Mouse (Mus musculus) stomach, embryonic 15.5 days (tissue): ENCODE measurements around the gene Slc22a21. TPM values are rescaled to one million over a fixed set of nuclear protein-coding genes. Genes with fewer than 3 reads are reported as not detected.
A peak's percentile ranks its signal among the peaks of the same experiment; 100 is the strongest.
"Not testable (repeated sequence)": the region's sequence is repeated elsewhere in the genome, so short reads cannot be mapped to it uniquely, and the experiment has no call there.

Experiments used
- ATAC-seq: fragments of 200-750 bp; cut with Nextera tagmentation; 2 replicates; pipeline ENCODE4 v1.8.0; 2017; ENCODE audit warnings: low read depth, moderate number of reproducible peaks, moderate TSS enrichment; ENCODE audit not compliant: insufficient read depth, low FRiP score
- H3K27ac ChIP-seq: fragments of 300-500 bp; sonication (generic); 2 replicates; pipeline ENCODE4 v1.5.1; 2015; ENCODE audit warnings: mild to moderate bottlenecking, inconsistent platforms
- H3K27me3 ChIP-seq: fragments of 300-500 bp; sonication (generic); replicated peaks from 2 replicates; pipeline ENCODE4 v1.6.1; 2015; ENCODE audit warnings: inconsistent platforms
- H3K36me3 ChIP-seq: fragments of 300-500 bp; sonication (generic); 2 replicates; pipeline ENCODE4 v1.6.1; 2015; ENCODE audit warnings: inconsistent platforms
- H3K4me1 ChIP-seq: fragments of 300-500 bp; sonication (generic); 2 replicates; pipeline ENCODE4 v1.6.1; 2015; ENCODE audit warnings: inconsistent platforms
- H3K4me2 ChIP-seq: fragments of 300-500 bp; sonication (generic); 2 replicates; pipeline ENCODE4 v1.6.1; 2015; ENCODE audit warnings: mild to moderate bottlenecking, inconsistent platforms
- H3K4me3 ChIP-seq: fragments of 300-500 bp; sonication (generic); replicated peaks from 2 replicates; pipeline ENCODE4 v1.5.1; 2015; ENCODE audit warnings: inconsistent platforms
- H3K9ac ChIP-seq: fragments of 300-500 bp; sonication (generic); 2 replicates; pipeline ENCODE4 v1.6.1; 2015; ENCODE audit warnings: inconsistent platforms
- H3K9me3 ChIP-seq: fragments of 300-500 bp; sonication (generic); 2 replicates; pipeline ENCODE4 v1.6.1; 2016; ENCODE audit warnings: inconsistent platforms
- WGBS: fragments of 180-500 bp; shearing (Covaris S2); methylation state at CpG from one replicate; pipeline ENCODE4 v1.1.7; 2015; 5-methylcytosine and 5-hydroxymethylcytosine counted together
- polyA plus RNA-seq: library from polyadenylated mRNA; unstranded; fragments of >200 nt; fragmentation: Nextera tagmentation; extraction: Ambion mirVana; gene quantifications from 2 replicates; pipeline ENCODE4 v1.2.1, GENCODE M21; 2015

Gene Slc22a21
- polyA plus RNA-seq, 1 experiment from 2014 or later = 8.8 TPM

DNA sequence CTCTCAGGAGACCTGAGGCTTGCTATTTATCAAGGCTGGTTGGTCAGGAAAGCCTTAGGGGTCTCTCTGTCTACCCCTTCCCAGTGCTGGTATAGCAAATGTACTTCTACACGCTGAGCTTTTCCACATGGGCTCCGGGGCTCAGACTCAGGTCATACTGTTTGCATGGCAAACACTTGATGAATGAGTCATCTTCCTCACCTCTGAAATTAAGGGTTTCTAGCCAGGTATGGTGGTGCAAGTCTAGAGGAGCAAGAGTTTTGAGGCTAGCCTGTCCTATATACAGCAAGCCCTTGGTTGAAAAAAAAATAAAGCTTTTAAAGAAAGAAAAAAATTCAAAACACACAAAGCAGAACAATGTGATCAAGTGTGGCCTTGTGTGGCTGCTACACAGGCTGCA, 31.1 kb upstream of the Slc22a21 start:
- Histone ChIP-seq H3K27me3 (no peaks in the 10 kb centered on the region), H3K9ac (no peak overlapping the region), H3K4me1 (no peaks in the 10 kb centered on the region), H3K36me3 (no peaks in the 10 kb centered on the region), H3K4me2 (no peak overlapping the region), H3K27ac (no peak overlapping the region), H3K9me3 (no peaks in the 10 kb centered on the region), H3K4me3 (no peak overlapping the region)
- WGBS = 59% methylated on average over 2 of the region's 2 CpGs
- ATAC-seq = no peak

DNA sequence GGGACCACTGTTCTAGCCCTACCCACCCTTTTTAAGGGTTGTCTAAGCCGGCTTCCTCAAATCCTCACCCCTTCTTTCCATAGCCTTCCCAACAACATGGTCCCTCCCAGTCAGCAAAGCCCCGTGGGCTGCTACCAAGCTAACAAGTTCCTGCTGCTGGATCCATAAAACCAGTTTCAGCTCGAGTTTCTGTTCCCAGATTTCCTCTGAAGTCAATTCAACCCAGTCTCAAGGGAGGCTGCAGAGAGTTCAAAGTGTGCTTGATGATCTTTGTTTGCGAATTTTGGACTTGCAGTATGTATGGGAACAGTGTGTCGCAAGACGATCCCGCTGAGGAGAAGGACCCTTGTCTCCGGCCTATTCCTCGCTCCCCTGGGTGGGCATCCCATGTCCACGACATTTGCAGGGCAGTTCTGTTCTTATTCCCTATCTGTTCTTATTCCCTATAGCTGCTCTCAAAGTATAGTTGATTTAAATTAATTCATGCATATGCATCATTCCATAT, 28.3 kb upstream of the Slc22a21 start:
- WGBS = 75% methylated on average over 10 of the region's 10 CpGs
- Histone ChIP-seq H3K9ac (no peak overlapping the region), H3K27ac (no peak overlapping the region), H3K27me3 (no peaks in the 10 kb centered on the region), H3K36me3 (no peaks in the 10 kb centered on the region), H3K4me1 (no peaks in the 10 kb centered on the region), H3K9me3 (no peaks in the 10 kb centered on the region), H3K4me3 (no peak overlapping the region), H3K4me2 (no peak overlapping the region)
- ATAC-seq = no peak

DNA sequence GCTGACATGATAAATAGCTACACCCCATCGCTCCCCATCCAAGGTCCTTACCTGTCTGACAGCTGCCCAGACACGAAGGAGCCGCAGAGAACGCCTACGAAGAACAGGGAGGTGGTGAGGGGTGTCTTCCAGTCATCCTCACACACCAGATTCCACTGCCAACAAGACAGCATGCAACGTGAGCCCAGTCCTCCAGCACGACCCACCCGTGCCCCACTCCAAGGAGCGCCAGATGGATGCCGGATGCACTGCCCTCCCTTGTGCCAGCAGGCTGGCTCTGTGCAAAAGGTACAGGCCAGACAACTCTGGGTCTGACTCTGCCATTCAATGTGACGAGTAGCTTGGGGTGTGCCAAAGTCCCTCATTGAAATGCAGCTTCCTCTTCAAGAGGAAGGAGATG, 27.6 kb upstream of the Slc22a21 start:
- no peak overlapping the region for H3K4me3 ChIP-seq
- WGBS = 85% methylated on average over 11 of the region's 11 CpGs
- no peak overlapping the region for H3K27ac ChIP-seq
- no peak overlapping the region for H3K4me2 ChIP-seq
- H3K36me3 ChIP-seq = no peaks in the 10 kb centered on the region
- no peak overlapping the region for H3K9ac ChIP-seq
- no peaks in the 10 kb centered on the region for H3K27me3 ChIP-seq
- no peak for ATAC-seq
- H3K4me1 ChIP-seq = no peaks in the 10 kb centered on the region
- H3K9me3 ChIP-seq = no peaks in the 10 kb centered on the region

DNA sequence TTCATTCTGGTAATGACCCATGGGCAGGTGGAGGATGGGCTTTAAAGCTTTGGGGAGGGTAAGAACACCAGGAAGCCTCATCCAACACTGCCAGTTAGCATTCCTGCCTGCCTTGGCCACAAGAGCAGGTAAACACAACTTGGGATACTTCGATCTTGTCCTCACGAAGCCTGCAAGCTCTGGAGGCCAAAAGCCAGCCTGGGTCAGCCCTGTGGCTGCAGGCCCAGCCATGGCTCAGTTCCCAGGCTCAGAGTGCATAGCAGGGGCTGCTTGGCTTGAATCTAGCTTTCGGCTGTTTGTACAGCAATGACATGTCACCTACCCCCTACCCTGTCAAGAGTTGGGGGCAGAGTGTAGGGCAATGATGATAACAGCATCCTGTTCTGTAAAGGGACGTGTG, 26.8 kb upstream of the Slc22a21 start:
- H3K27ac ChIP-seq = no peak overlapping the region
- no peak for ATAC-seq
- H3K36me3 ChIP-seq = no peaks in the 10 kb centered on the region
- no peak overlapping the region for H3K4me2 ChIP-seq
- H3K4me3 ChIP-seq = no peak overlapping the region
- H3K9me3 ChIP-seq = no peaks in the 10 kb centered on the region
- no peaks in the 10 kb centered on the region for H3K27me3 ChIP-seq
- H3K4me1 ChIP-seq = peaks cover 5% of the 10 kb centered on the region; the same call in 1 of the 2 replicates
- 66% methylated on average over 4 of the region's 4 CpGs for WGBS
- H3K9ac ChIP-seq = no peak overlapping the region

DNA sequence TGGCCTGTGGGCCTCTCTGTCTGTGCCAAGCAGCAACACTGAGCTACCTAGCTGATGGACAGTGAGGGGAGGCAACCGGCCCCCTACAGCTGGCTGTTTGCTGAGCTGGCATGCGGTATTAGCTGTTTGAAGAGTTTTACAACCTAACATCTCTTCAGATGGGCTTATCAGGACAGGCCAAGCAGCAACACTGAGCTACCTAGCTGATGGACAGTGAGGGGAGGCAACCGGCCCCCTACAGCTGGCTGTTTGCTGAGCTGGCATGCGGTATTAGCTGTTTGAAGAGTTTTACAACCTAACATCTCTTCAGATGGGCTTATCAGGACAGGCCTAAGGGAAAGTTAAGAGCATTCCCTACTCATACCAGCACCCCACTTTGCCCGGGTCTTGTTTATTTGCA, 26.2 kb upstream of the Slc22a21 start:
- H3K9me3 ChIP-seq, H3K4me3 ChIP-seq, H3K4me1 ChIP-seq, H3K27me3 ChIP-seq, H3K9ac ChIP-seq, H3K36me3 ChIP-seq, H3K27ac ChIP-seq, H3K4me2 ChIP-seq: not testable (repeated sequence)
- ATAC-seq = peak; percentile 15; the same call in 1 of the 2 replicates
- 22% methylated on average over 5 of the region's 5 CpGs for WGBS

DNA sequence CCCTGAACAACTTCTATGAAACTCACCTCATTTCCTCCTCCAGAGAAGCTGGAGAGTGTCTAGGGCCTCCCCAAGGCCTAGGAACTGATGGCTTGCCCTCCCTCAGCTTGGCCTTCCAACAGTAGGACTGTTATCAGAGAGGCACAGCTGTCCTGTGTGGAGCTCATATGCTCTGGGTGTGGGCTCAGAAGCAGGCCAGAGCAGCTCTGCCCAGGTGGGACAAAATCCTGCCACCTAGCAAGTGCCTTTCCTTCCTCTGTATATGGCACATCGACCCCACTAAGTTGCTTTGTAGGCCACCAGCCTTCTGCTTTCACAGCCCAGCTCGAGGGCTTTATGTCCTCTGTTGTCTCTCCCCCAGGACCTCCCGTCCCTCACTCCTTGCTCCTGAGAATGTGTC, 24.6 kb upstream of the Slc22a21 start:
- no peak overlapping the region for H3K4me3 ChIP-seq
- peaks cover 5% of the 10 kb centered on the region; the same call in 1 of the 2 replicates for H3K4me1 ChIP-seq
- H3K36me3 ChIP-seq = no peaks in the 10 kb centered on the region
- no peak overlapping the region for H3K4me2 ChIP-seq
- H3K9ac ChIP-seq = no peak overlapping the region
- ATAC-seq = peak; percentile 94
- WGBS = 84% methylated on average over 3 of the region's 3 CpGs
- no peak overlapping the region for H3K27ac ChIP-seq
- H3K27me3 ChIP-seq = no peaks in the 10 kb centered on the region
- no peaks in the 10 kb centered on the region for H3K9me3 ChIP-seq

DNA sequence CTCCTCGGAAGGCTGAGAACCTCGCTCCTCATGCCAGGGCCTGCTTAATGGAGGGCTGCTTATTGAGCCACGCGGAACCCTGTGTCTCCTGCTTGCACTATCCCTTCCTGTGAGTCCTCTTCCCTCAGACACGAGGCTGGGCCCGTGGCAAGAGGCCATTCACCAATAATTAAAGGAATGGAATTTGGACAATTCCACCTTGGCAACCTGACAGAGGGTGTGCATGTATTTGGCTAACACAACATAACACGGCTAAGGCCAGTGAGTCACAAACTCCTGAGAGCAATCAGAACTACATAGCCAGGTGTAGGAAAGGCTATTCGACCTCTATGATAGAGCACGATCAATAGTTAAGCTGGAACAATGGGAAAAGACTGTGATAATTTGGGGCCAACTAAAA, 24.1 kb upstream of the Slc22a21 start:
- no peak overlapping the region for H3K4me2 ChIP-seq
- H3K27me3 ChIP-seq = no peaks in the 10 kb centered on the region
- ATAC-seq = no peak
- H3K27ac ChIP-seq = no peak overlapping the region
- H3K36me3 ChIP-seq = no peaks in the 10 kb centered on the region
- peaks cover 5% of the 10 kb centered on the region; the same call in 1 of the 2 replicates for H3K4me1 ChIP-seq
- no peaks in the 10 kb centered on the region for H3K9me3 ChIP-seq
- no peak overlapping the region for H3K9ac ChIP-seq
- no peak overlapping the region for H3K4me3 ChIP-seq
- 73% methylated on average over 9 of the region's 9 CpGs for WGBS

DNA sequence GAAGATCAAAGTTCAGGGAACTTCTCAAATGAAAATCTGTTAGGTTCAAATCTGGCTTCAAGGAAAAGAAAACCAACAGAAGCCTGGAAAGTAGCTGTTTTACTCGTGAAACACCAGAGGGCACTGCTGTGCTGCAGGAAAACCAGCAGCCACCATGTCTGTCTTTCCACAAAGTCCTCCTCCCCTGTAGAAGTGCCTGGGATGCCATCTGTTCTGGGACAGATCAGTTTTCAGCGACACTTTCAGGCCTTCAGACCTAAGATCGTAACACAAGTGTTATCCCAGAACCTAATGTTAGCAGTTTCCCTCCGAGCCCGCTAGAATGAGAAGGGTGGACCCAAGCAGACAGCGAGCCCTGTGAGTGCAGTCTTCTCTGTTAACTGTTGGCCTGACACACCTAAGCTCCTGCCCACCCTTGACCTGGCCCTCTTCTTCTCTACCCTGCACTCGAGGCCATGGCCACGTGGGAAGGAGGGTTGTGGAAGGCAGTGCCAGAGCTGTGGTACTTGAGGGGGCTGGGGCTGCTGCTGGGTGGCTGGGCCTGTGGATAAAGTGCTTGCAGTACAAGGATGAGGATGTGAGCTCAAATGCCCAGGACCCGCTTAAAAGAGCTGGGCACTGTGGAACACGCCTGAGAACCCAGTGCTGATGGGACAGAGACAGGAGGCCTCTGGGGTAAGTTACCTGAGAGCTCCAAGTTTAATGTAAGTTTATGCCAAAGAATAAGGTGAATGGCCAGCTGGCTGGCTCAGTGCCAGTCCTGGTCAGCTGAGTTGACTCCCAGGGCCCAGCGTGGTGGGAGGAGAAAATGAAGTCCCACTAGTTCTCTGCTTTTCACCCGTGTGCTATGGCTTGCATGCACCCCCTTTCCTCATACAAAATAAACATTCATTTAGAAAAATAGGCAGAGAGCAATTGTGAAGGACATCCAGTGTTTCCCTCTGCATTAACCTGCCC, 22.9 kb upstream of the Slc22a21 start:
- not testable (repeated sequence) for H3K4me1 ChIP-seq, H3K36me3 ChIP-seq, ATAC-seq, H3K27me3 ChIP-seq, H3K9me3 ChIP-seq, H3K9ac ChIP-seq, H3K27ac ChIP-seq, H3K4me3 ChIP-seq, H3K4me2 ChIP-seq
- 36% methylated on average over 12 of the region's 12 CpGs for WGBS

DNA sequence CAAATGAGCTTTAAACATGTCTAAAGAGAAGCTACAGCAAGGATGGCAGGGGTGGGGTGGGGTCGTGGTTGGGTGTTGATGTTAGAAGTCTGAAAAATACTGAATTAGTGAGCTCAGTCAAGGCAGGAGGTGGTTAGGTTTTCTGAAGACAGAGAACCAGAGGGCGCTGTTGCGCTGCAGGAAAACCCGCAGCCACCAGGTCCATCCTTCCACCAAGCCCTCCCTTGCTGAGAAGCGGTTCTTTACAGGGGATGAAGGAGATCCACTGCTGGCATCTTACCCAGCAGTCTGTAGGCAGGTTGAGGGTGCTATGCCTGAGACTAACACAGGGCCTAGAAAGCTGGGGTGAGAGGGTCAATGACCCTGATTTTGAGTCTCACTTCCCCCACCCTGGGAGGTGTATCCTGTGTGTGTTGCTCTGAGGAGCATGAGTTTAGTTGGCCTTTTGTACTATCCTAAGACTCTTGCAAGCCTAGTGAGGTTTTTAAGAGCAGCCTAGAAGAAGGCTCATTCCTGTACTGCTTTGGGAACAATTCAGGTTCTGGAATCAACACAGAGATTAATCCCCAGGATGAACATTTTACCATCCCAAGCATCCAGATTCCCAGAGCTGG, 22.1 kb upstream of the Slc22a21 start:
- H3K36me3 ChIP-seq = no peaks in the 10 kb centered on the region
- no peak overlapping the region; the same call in 1 of the 2 replicates for H3K27ac ChIP-seq
- no peak overlapping the region for H3K9ac ChIP-seq
- H3K4me1 ChIP-seq = peaks cover 5% of the 10 kb centered on the region; the same call in 1 of the 2 replicates
- H3K9me3 ChIP-seq = no peaks in the 10 kb centered on the region
- H3K4me2 ChIP-seq = no peak overlapping the region
- no peak overlapping the region for H3K4me3 ChIP-seq
- WGBS = 5% methylated on average over 5 of the region's 5 CpGs
- no peak for ATAC-seq
- no peaks in the 10 kb centered on the region for H3K27me3 ChIP-seq

DNA sequence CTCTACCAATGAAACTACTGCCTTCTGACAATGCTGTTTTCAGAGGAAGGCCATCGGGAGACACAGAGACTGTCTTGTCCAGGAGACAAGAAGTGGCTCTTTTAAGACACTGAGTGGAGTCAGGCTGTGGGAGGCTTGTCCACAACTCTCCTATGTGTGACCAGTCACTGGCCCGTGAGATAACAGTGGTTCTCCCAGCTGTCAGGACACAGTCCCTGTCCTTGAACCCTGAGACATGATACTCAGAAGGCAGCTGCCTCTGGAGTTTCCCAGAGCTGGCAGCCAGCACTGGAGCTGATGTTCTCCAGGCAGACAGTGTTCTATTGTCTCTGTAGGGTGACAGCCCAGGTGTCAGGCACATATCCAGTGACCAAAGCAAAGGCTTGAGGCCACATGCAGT, 17.5 kb upstream of the Slc22a21 start:
- no peak overlapping the region for H3K27ac ChIP-seq
- ATAC-seq = no peak
- WGBS = 75% methylated on average over 2 of the region's 2 CpGs
- H3K36me3 ChIP-seq = no peaks in the 10 kb centered on the region
- no peak overlapping the region for H3K4me2 ChIP-seq
- H3K27me3 ChIP-seq = no peaks in the 10 kb centered on the region
- H3K4me1 ChIP-seq = peaks cover 5% of the 10 kb centered on the region; the same call in 1 of the 2 replicates
- H3K9me3 ChIP-seq = no peaks in the 10 kb centered on the region
- no peak overlapping the region for H3K9ac ChIP-seq
- H3K4me3 ChIP-seq = no peak overlapping the region

DNA sequence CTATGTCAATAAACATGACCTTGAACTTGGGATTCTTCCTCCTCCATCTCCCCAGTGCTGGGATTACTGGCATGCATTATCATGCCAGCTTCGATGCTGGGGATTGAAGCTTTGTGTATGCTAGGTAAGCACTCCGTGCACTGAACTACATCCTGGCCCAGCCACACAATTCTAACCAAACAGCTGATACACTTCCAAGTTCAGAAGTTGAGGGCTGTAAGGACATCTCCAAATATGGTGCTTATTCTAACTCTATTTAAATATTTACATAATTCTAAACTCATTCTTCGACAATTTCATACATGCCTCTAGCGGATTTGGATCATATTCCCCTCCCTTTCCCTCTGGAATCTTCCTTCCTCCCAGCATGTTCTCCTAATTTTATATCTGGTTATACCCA, 12.1 kb upstream of the Slc22a21 start:
- H3K36me3 ChIP-seq = no peaks in the 10 kb centered on the region
- H3K4me2 ChIP-seq = no peak overlapping the region
- H3K4me1 ChIP-seq = no peaks in the 10 kb centered on the region
- no peak overlapping the region for H3K4me3 ChIP-seq
- no peaks in the 10 kb centered on the region for H3K9me3 ChIP-seq
- H3K9ac ChIP-seq = no peak overlapping the region
- 40% methylated on average over 4 of the region's 4 CpGs for WGBS
- no peaks in the 10 kb centered on the region for H3K27me3 ChIP-seq
- peak; percentile 35; the same call in 1 of the 2 replicates for ATAC-seq
- peak overlapping the region; percentile 76 for H3K27ac ChIP-seq

DNA sequence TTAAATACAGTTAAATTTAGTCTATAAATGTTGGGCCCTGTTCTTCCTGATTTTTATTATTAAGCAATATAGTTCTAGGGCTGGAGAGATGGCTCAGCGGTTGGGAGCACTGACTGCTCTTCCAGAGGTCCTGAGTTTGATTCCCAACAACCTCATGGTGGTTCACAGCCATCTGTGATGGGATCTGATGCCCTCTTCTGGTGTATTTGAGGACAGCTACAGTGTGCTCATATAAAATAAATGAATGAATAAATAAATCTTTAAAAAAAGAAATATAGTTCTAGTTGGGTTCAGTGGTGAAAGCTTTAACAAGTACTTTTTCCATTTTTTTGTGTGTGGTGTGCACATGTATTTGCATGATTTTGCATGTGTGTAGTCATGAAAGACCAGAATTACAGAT, 9.1 kb upstream of the Slc22a21 start:
- Histone ChIP-seq H3K27me3 (no peaks in the 10 kb centered on the region), H3K27ac (no peak overlapping the region), H3K36me3 (no peaks in the 10 kb centered on the region), H3K4me2 (no peak overlapping the region), H3K9me3 (no peaks in the 10 kb centered on the region), H3K4me1 (no peaks in the 10 kb centered on the region), H3K4me3 (no peak overlapping the region), H3K9ac (no peak overlapping the region)
- no peak for ATAC-seq
- WGBS = 55% methylated on average over 1 of the region's 1 CpGs
